Mouse (Mus musculus): ENCODE data around the gene Wscd2. TPM values are rescaled to one million over a fixed set of nuclear protein-coding genes. Genes with fewer than 3 reads are reported as not detected.
A peak's percentile ranks its signal among the peaks of the same experiment; 100 is the strongest.

The Wscd2 gene
- polyA plus RNA-seq, 1 experiment from 2014 or later, result 7.6 TPM

- 38% methylated on average over 4 of the region's 4 CpGs for WGBS
Observed at GRCm38 (mm10) chr5:113564463-113564862, 74.3 kb downstream of the Wscd2 start.

GRCm38 (mm10) chr5:113565101-113565854 lies 75.1 kb downstream of the Wscd2 start:
- Histone ChIP-seq H3K4me1 (replicated peaks; ENCODE audit: control insufficient read depth, insufficient read depth, low read length) (no peaks in the 10 kb centered on the region), H3K4me2 (ENCODE audit: low read depth, low read length, severe bottlenecking) (no peak overlapping the region), H3K36me3 (ENCODE audit: control insufficient read depth, insufficient read depth, low read length) (no peaks in the 10 kb centered on the region), H3K27ac (ENCODE audit: low read depth, low read length) (no peak overlapping the region), H3K9ac (ENCODE audit: low read length) (no peak overlapping the region), H3K4me3 (ENCODE audit: low read depth, low read length) (no peak overlapping the region), H3K9me3 (ENCODE audit: control insufficient read depth, low read length) (no peaks in the 10 kb centered on the region), H3K27me3 (ENCODE audit: control insufficient read depth, insufficient read depth, low read length) (no peaks in the 10 kb centered on the region)
- ATAC-seq (replicated peaks; ENCODE audit: low FRiP score), result no peak
- WGBS, result 76% methylated on average over 10 of the region's 10 CpGs
- no peak for DNase-seq (ENCODE audit: low spot score)

More at GRCm38 (mm10) chr5:113564463-113564862, 74.3 kb downstream of the Wscd2 start:
- no peaks in the 10 kb centered on the region for H3K27me3 ChIP-seq (ENCODE audit: control insufficient read depth, insufficient read depth, low read length)
- H3K4me3 ChIP-seq (ENCODE audit: low read depth, low read length), result no peak overlapping the region
- no peak for ATAC-seq (replicated peaks; ENCODE audit: low FRiP score)
- no peak overlapping the region for H3K4me2 ChIP-seq (ENCODE audit: low read depth, low read length, severe bottlenecking)
- no peak for DNase-seq (ENCODE audit: low spot score)
- no peak overlapping the region for H3K9ac ChIP-seq (ENCODE audit: low read length)
- no peaks in the 10 kb centered on the region for H3K36me3 ChIP-seq (ENCODE audit: control insufficient read depth, insufficient read depth, low read length)
- H3K27ac ChIP-seq (ENCODE audit: low read depth, low read length), result no peak overlapping the region
- no peaks in the 10 kb centered on the region for H3K4me1 ChIP-seq (replicated peaks; ENCODE audit: control insufficient read depth, insufficient read depth, low read length)
- no peaks in the 10 kb centered on the region for H3K9me3 ChIP-seq (ENCODE audit: control insufficient read depth, low read length)

- 74% methylated on average over 12 of the region's 12 CpGs for WGBS
- Histone ChIP-seq H3K9me3 (ENCODE audit: control insufficient read depth, low read length) (no peaks in the 10 kb centered on the region), H3K36me3 (ENCODE audit: control insufficient read depth, insufficient read depth, low read length) (no peaks in the 10 kb centered on the region), H3K27ac (ENCODE audit: low read depth, low read length) (no peak overlapping the region), H3K4me3 (ENCODE audit: low read depth, low read length) (no peak overlapping the region), H3K9ac (ENCODE audit: low read length) (no peak overlapping the region), H3K27me3 (ENCODE audit: control insufficient read depth, insufficient read depth, low read length) (no peaks in the 10 kb centered on the region), H3K4me1 (replicated peaks; ENCODE audit: control insufficient read depth, insufficient read depth, low read length) (no peaks in the 10 kb centered on the region), H3K4me2 (ENCODE audit: low read depth, low read length, severe bottlenecking) (no peak overlapping the region)
- no peak for ATAC-seq (replicated peaks; ENCODE audit: low FRiP score)
- DNase-seq (ENCODE audit: low spot score), result no peak
Observed at GRCm38 (mm10) chr5:113565858-113566257, 75.7 kb downstream of the Wscd2 start.

- no peak for DNase-seq (ENCODE audit: low spot score)
- Histone ChIP-seq H3K27me3 (ENCODE audit: control insufficient read depth, insufficient read depth, low read length) (no peaks in the 10 kb centered on the region), H3K27ac (ENCODE audit: low read depth, low read length) (no peak overlapping the region), H3K4me1 (replicated peaks; ENCODE audit: control insufficient read depth, insufficient read depth, low read length) (no peaks in the 10 kb centered on the region), H3K4me3 (ENCODE audit: low read depth, low read length) (no peak overlapping the region), H3K4me2 (ENCODE audit: low read depth, low read length, severe bottlenecking) (no peak overlapping the region), H3K9me3 (ENCODE audit: control insufficient read depth, low read length) (no peaks in the 10 kb centered on the region), H3K9ac (ENCODE audit: low read length) (no peak overlapping the region), H3K36me3 (ENCODE audit: control insufficient read depth, insufficient read depth, low read length) (no peaks in the 10 kb centered on the region)
- 57% methylated on average over 7 of the region's 7 CpGs for WGBS
- ATAC-seq (replicated peaks; ENCODE audit: low FRiP score), result no peak
Observed at GRCm38 (mm10) chr5:113570056-113570717, 80.1 kb downstream of the Wscd2 start.

GRCm38 (mm10) chr5:113577555-113577954 lies 87.4 kb downstream of the Wscd2 start:
- no peak overlapping the region for H3K4me2 ChIP-seq (ENCODE audit: low read depth, low read length, severe bottlenecking)
- no peak overlapping the region for H3K27ac ChIP-seq (ENCODE audit: low read depth, low read length)
- no peak overlapping the region for H3K9ac ChIP-seq (ENCODE audit: low read length)
- H3K4me3 ChIP-seq (ENCODE audit: low read depth, low read length), result no peak overlapping the region
- WGBS, result 78% methylated on average over 7 of the region's 7 CpGs
- H3K27me3 ChIP-seq (ENCODE audit: control insufficient read depth, insufficient read depth, low read length), result no peaks in the 10 kb centered on the region
- H3K9me3 ChIP-seq (ENCODE audit: control insufficient read depth, low read length), result no peaks in the 10 kb centered on the region
- no peaks in the 10 kb centered on the region for H3K36me3 ChIP-seq (ENCODE audit: control insufficient read depth, insufficient read depth, low read length)
- DNase-seq (ENCODE audit: low spot score), result no peak
- no peak for ATAC-seq (replicated peaks; ENCODE audit: low FRiP score)
- H3K4me1 ChIP-seq (replicated peaks; ENCODE audit: control insufficient read depth, insufficient read depth, low read length), result no peaks in the 10 kb centered on the region

GRCm38 (mm10) chr5:113578428-113578827 lies 88.3 kb downstream of the Wscd2 start:
- ATAC-seq (replicated peaks; ENCODE audit: low FRiP score) (no peak), DNase-seq (ENCODE audit: low spot score) (no peak)
- no peak overlapping the region for H3K9ac ChIP-seq (ENCODE audit: low read length)
- no peaks in the 10 kb centered on the region for H3K27me3 ChIP-seq (ENCODE audit: control insufficient read depth, insufficient read depth, low read length)
- no peaks in the 10 kb centered on the region for H3K9me3 ChIP-seq (ENCODE audit: control insufficient read depth, low read length)
- WGBS, result 91% methylated on average over 6 of the region's 6 CpGs
- H3K4me3 ChIP-seq (ENCODE audit: low read depth, low read length), result no peak overlapping the region
- no peaks in the 10 kb centered on the region for H3K4me1 ChIP-seq (replicated peaks; ENCODE audit: control insufficient read depth, insufficient read depth, low read length)
- H3K4me2 ChIP-seq (ENCODE audit: low read depth, low read length, severe bottlenecking), result no peak overlapping the region
- no peak overlapping the region for H3K27ac ChIP-seq (ENCODE audit: low read depth, low read length)
- H3K36me3 ChIP-seq (ENCODE audit: control insufficient read depth, insufficient read depth, low read length), result no peaks in the 10 kb centered on the region

- ATAC-seq (replicated peaks; ENCODE audit: low FRiP score), result no peak
- Histone ChIP-seq H3K9ac (ENCODE audit: low read length) (no peak overlapping the region), H3K36me3 (ENCODE audit: control insufficient read depth, insufficient read depth, low read length) (no peaks in the 10 kb centered on the region), H3K27me3 (ENCODE audit: control insufficient read depth, insufficient read depth, low read length) (no peaks in the 10 kb centered on the region), H3K9me3 (ENCODE audit: control insufficient read depth, low read length) (no peaks in the 10 kb centered on the region), H3K4me3 (ENCODE audit: low read depth, low read length) (no peak overlapping the region), H3K27ac (ENCODE audit: low read depth, low read length) (no peak overlapping the region), H3K4me2 (ENCODE audit: low read depth, low read length, severe bottlenecking) (no peak overlapping the region), H3K4me1 (replicated peaks; ENCODE audit: control insufficient read depth, insufficient read depth, low read length) (no peaks in the 10 kb centered on the region)
- no peak for DNase-seq (ENCODE audit: low spot score)
- 89% methylated on average over 4 of the region's 4 CpGs for WGBS
Observed at GRCm38 (mm10) chr5:113579128-113579527, 89.0 kb downstream of the Wscd2 start.

- H3K27ac ChIP-seq (ENCODE audit: low read depth, low read length), result no peak overlapping the region
- DNase-seq (ENCODE audit: low spot score) (peak; percentile 65), ATAC-seq (replicated peaks; ENCODE audit: low FRiP score) (no peak)
- H3K9me3 ChIP-seq (ENCODE audit: control insufficient read depth, low read length), result no peaks in the 10 kb centered on the region
- H3K4me3 ChIP-seq (ENCODE audit: low read depth, low read length), result no peak overlapping the region
- H3K36me3 ChIP-seq (ENCODE audit: control insufficient read depth, insufficient read depth, low read length), result no peaks in the 10 kb centered on the region
- H3K27me3 ChIP-seq (ENCODE audit: control insufficient read depth, insufficient read depth, low read length), result no peaks in the 10 kb centered on the region
- 49% methylated on average over 8 of the region's 8 CpGs for WGBS
- H3K4me1 ChIP-seq (replicated peaks; ENCODE audit: control insufficient read depth, insufficient read depth, low read length), result no peaks in the 10 kb centered on the region; the same call in 1 of the 2 replicates
- no peak overlapping the region for H3K4me2 ChIP-seq (ENCODE audit: low read depth, low read length, severe bottlenecking)
- H3K9ac ChIP-seq (ENCODE audit: low read length), result no peak overlapping the region
Observed at GRCm38 (mm10) chr5:113580248-113580647, 90.1 kb downstream of the Wscd2 start.

All from forebrain, embryonic 11.5 days (tissue).